Mouse (Mus musculus): ENCODE data around the gene Bcl2a1c.
"Not testable (repeated sequence)": the region's sequence is repeated elsewhere in the genome, so short reads cannot be mapped to it uniquely, and the experiment has no call there.

The Bcl2a1c gene

GRCm38 (mm10) chr9:114329855-114330254 lies at the start of gene Bcl2a1c:
Gene Bcl2a1c, plus strand, starts transcription at chr9:114330135.
- DNase-seq (ENCODE audit: low spot score in 2 of 2): not testable (repeated sequence)

- not testable (repeated sequence) for DNase-seq (ENCODE audit: low spot score in 2 of 2)
Observed at GRCm38 (mm10) chr9:114305957-114306356, 24.0 kb upstream of the Bcl2a1c start.

- DNase-seq (ENCODE audit: low spot score in 2 of 2): not testable (repeated sequence)
Observed at GRCm38 (mm10) chr9:114311752-114312151, 18.2 kb upstream of the Bcl2a1c start.

GRCm38 (mm10) chr9:114318021-114318420 lies 11.9 kb upstream of the Bcl2a1c start:
- DNase-seq (ENCODE audit: low spot score in 2 of 2): peak; percentile 33 to 44

- DNase-seq (ENCODE audit: low spot score in 2 of 2): no peak
Observed at GRCm38 (mm10) chr9:114326011-114326748, 3.8 kb upstream of the Bcl2a1c start.

GRCm38 (mm10) chr9:114328332-114328731 lies 1.6 kb upstream of the Bcl2a1c start:
- not testable (repeated sequence) for DNase-seq (ENCODE audit: low spot score in 2 of 2)

- peak; percentile 66 to 69 for DNase-seq (ENCODE audit: low spot score in 2 of 2)
Observed at GRCm38 (mm10) chr9:114367783-114368470, 38.0 kb downstream of the Bcl2a1c start.

- DNase-seq (ENCODE audit: low spot score in 2 of 2): no peak
Observed at GRCm38 (mm10) chr9:114368471-114368858, 38.5 kb downstream of the Bcl2a1c start.

GRCm38 (mm10) chr9:114369389-114369788 lies 39.5 kb downstream of the Bcl2a1c start:
- DNase-seq (ENCODE audit: low spot score in 2 of 2): not testable (repeated sequence)

GRCm38 (mm10) chr9:114371717-114372116 lies 41.8 kb downstream of the Bcl2a1c start:
- not testable (repeated sequence) for DNase-seq (ENCODE audit: low spot score in 2 of 2)

GRCm38 (mm10) chr9:114375276-114375962 lies 45.5 kb downstream of the Bcl2a1c start:
- no peak for DNase-seq (ENCODE audit: low spot score in 2 of 2)

GRCm38 (mm10) chr9:114377168-114377567 lies 47.2 kb downstream of the Bcl2a1c start:
- no peak for DNase-seq (ENCODE audit: low spot score in 2 of 2)

GRCm38 (mm10) chr9:114379871-114380270 lies 49.9 kb downstream of the Bcl2a1c start:
- DNase-seq (ENCODE audit: low spot score in 2 of 2): no peak

Measured in frontal cortex, postnatal 25 days (tissue).